Mouse (Mus musculus) ZHBTc4 (cell line): ENCODE measurements around the gene Pkn1.

ENCODE experiments used
- DNase-seq: peaks from one replicate; pipeline ENCODE4 v3.0.0-alpha.2; 2011; ENCODE audit warnings: low read depth, low spot score

Gene Pkn1

DNA sequence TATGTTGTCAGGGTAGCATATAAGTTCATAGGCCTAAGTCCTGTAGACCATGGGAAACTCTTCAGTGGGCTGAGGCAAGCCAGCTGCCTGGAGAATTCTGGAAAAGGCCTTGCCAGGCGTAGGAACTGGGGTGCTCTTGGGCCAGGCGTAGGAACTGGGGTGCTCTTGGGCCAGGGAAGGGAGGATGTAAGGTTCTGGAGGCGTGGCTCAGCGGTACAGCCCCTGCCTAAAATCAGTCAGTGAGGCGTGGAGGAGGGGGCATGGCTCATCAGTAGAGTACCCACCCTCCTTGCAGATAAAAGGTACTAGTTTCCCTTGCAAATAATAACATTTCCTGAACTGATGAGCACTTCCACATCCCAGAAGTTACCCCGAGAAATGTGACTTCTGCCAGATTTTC is 44.3 kb downstream of the Pkn1 start:
- DNase-seq: no peak

DNA sequence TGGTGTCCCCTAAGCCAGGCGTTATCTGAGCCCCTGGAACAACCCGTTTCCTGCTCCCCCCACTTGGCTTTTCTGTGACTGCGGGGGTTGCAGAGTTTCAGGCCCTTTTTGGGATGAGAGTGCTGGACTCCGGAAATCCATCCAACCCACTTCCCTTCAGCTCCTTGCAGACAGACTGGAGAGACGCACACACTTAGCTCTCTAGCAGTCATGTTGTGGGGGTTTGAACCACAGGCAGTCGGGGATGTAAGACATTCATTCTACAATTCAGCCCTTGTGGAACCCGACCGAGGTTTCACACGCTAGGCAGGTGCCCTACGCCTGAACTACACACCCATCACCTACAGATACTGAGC is 45.3 kb downstream of the Pkn1 start:
- DNase-seq: no peak

DNA sequence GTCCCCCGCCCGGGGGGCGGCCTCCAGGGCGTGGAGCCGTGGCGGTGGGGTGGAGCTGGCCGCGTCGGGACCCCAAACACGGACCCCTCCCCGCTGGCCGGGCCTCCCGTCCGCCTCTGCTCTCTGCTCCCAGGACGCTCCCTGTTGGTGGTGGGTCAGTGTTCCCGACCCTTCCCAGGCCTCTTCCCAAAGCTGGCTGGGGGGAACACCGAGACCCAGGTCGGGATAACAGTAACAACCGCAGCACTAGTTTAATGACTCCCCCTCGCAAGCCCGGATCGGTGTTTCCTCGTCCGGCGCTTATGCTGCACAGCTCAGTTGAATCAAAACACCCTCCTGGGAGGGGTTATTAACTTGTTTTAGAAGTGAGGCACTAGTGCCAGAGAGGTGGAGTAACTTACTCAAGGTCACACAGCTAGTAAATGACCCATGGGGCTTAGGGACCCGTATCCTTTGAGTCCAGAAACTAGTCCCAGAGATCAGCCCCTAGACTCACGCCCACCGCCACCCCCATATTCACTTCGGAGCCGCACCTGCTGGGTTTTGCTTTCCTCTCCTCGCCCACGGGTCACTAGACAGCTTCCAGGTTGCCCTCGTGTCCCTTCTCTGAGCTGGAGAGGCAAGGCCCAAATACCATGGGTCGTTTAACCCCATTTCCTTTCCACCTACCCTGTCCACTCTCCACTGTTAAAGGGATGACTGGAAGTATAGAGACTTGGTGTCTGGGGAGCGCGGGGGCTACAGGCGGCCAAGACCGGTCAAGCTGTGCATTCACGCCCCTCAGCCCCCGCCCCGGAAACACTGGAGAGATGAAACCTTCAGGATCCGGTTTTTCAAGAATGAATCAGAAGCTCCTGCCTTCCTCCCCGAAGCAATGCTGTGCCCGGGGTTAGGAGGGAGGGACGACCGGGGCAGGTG is 46.0 kb downstream of the Pkn1 start:
- peak; percentile 64 for DNase-seq

DNA sequence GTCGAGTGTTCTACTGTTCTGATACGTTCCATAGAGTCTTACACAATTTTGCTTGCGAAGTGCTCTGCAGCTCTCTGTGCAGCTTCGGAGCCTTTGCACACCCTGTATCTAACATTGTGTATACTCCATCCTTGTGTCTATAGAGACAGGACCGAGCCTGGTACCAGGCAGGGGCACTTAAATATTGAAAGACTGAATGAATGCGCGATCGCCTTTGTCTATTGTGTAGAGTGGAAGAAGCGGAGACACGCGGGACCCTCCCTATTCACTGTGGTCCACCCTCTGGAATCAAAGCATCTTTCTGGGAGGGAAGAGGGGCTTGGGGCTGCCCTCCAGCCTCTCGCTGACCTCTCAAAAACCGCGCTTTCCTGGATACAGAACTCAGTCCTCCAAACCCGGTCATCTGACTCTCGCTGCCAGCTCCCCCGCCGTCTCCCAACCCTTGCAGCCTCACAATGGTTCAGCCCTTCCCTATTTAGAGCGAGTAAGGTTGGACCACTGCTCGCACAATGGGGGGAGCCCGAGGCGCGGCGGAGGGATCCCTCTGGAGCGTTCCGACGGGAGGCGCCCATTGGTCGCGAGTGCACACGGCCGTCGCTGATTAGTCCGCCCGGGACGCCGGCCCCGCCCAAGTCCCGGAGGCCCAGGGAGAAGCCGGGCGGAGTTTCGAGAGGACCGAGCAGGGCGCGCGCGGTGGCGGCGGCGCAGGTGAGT is 46.8 kb downstream of the Pkn1 start, which contains the start of gene Gipc1:
Gipc1 (plus strand) TSS at position 648 of the 714 bp plus-strand sequence.
- peak; percentile 99 for DNase-seq

GRCm38 (mm10) chr8:83649699-83650098 is 49.3 kb downstream of the Pkn1 start:
- DNase-seq: no peak

GRCm38 (mm10) chr8:83648031-83648430 is 50.9 kb downstream of the Pkn1 start:
- DNase-seq: peak; percentile 46

DNA sequence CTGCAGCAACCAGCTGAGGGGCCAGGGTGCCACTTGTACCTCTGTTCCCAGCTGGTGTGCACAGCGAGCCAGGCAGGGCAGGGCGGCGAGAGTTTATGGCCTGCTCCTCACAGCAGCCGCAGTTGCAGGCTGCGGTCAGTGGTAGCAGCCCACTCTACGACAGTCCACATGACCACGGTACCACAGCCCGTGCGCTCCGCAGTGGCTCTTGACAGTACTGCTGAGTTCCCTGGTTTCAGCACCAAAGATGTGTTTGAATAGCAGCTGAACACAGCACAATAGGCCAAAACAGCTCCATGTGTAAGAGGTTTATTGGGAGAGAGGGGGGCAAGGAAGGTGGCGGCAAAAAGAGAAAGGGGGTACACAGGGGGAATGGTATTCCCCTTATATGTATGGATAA is 51.5 kb downstream of the Pkn1 start:
- DNase-seq: peak; percentile 67

DNA sequence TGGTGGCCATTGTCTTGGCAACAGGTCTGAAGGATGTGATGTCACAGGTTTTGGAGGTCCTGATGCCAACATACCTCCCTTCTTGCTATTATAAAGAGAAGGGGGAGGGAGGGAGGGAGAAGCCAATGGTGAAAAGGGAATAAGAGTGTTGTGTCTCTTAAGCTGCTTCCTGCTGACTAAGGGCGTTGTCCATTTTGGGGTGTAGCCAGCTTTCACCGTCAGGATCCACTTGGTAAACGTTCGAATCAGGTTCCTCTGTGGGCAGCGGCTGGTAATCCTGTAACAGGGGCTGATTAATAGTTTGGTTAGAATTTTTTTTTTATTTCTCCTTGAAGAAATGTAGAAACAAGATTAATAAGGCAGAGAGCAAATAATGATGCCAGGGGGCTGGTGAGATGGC is 59.3 kb downstream of the Pkn1 start:
- DNase-seq: no peak

- DNase-seq: no peak
Observed at GRCm38 (mm10) chr8:83638856-83639255, 60.1 kb downstream of the Pkn1 start.

- no peak for DNase-seq
Observed at GRCm38 (mm10) chr8:83632083-83632707, 66.8 kb downstream of the Pkn1 start.

- no peak for DNase-seq
Observed at GRCm38 (mm10) chr8:83625676-83626299, 73.2 kb downstream of the Pkn1 start.

DNA sequence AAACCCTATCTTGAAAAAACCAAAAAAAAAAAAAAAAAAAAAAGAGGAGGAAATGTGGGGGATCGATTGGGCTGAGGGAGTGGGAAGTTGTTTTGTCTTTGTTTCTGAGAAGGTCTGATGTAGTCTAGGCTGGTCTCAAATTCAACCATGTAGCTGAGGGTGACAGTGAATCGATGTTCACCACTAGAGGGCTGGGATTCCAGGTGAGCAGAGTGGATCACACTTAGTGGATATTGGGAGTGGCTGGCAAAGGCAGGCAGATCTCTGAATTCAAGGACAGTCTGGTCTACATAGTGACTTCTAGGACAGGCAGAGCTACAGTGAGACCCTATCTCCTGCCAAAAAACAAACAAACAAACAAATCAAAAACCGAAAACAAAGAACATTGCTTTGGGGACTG is 74.2 kb downstream of the Pkn1 start:
- no peak for DNase-seq

GRCm38 (mm10) chr8:83623549-83623948 is 75.4 kb downstream of the Pkn1 start:
- no peak for DNase-seq

- DNase-seq: peak; percentile 89
Observed at GRCm38 (mm10) chr8:83622389-83622989, 76.5 kb downstream of the Pkn1 start.

DNA sequence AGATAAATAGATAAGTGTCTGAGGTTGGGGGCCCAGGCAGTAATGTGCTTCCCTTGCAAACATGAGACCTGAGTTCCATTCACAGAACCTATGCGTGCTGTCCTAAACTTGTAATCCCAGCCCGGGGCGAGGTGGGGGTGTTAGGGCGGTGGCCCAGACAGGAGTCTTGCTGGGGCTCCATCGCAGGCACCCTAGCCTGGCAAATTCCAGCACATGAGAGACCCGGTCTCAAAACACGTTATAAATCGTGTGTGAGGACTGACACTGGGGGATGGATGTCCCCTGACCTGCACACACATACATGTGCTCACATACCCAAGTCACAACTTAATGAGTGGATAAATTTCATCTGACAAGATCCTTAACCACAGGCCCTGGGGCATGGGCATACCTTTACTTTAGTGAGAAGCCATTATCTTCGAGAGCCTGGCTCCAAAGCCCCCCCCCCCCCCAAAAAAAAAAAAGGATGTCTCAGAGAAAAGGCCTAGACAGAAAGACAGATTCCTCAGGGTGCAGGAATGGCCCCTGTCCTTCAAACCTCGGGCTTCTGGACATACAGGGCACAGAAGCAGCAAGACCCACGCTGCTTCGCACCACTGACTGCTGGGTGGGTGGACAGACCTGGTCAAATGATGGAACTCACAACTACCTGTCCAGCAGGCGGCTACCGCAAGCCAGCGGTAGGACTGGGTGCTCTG is 77.1 kb downstream of the Pkn1 start:
- DNase-seq: no peak

GRCm38 (mm10) chr8:83619568-83620285 is 79.3 kb downstream of the Pkn1 start:
- no peak for DNase-seq

GRCm38 (mm10) chr8:83618566-83618965 is 80.4 kb downstream of the Pkn1 start:
- DNase-seq: peak; percentile 64

GRCm38 (mm10) chr8:83617111-83617510 is 81.9 kb downstream of the Pkn1 start:
- no peak for DNase-seq

DNA sequence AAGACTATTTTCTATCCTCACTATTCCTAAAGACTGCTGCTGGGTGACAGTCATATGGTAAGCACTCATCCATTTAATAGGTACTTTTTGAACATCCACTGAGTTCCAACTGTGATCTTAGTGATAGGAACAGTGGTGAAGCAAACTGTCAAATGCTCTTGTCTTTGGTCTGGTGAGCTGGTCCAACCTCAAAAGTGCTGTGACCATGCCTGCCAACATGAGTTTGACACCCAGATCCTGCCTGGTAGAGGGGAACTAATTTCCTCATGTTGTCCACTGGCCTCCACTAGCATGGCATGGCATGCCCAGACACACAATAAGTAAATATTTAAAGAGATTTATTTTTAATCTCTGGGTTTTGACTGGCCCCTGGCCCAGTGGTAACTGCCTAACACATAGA is 82.4 kb downstream of the Pkn1 start:
- DNase-seq: no peak
